Mouse (Mus musculus) CH12.LX (cell line): ENCODE measurements around the gene Vps72. TPM values are rescaled to one million over a fixed set of nuclear protein-coding genes. Genes with fewer than 3 reads are reported as not detected.
A peak's percentile ranks its signal among the peaks of the same experiment; 100 is the strongest.

Source experiments
- DNase-seq: peaks from one replicate; pipeline ENCODE4 v3.0.0-alpha.2; 2013; ENCODE audit errors: extremely low read depth
- H3K27ac ChIP-seq: 2 replicates; pipeline ENCODE4 v1.5.1; 2012; ENCODE audit warnings: low read depth, mild to moderate bottlenecking, control low read depth, moderate library complexity; ENCODE audit not compliant: insufficient read depth
- H3K27me3 ChIP-seq: replicated peaks from 2 replicates; pipeline ENCODE3; 2012; ENCODE audit warnings: inconsistent platforms
- H3K36me3 ChIP-seq, 2 experiments: replicated peaks in 1 of 2; 2 replicates each; pipeline versions ENCODE3 to v1.6.1; 2012; ENCODE audit warnings: inconsistent platforms in 1 of 2, low read length in 1 of 2, mild to moderate bottlenecking in 1 of 2, mixed read lengths in 1 of 2, moderate library complexity in 1 of 2; ENCODE audit not compliant: control insufficient read depth in 1 of 2, insufficient read depth in 1 of 2
- H3K4me1 ChIP-seq, 2 experiments: 2 replicates each; pipeline ENCODE4 v1.6.1; 2012; ENCODE audit warnings: inconsistent platforms in 1 of 2, moderate library complexity in 1 of 2; ENCODE audit not compliant: insufficient read depth in 2 of 2, control insufficient read depth in 1 of 2
- H3K4me2 ChIP-seq: 2 replicates; pipeline ENCODE4 v1.6.1; 2012; ENCODE audit warnings: low read depth, mild to moderate bottlenecking, control low read depth; ENCODE audit not compliant: poor library complexity, insufficient read depth, severe bottlenecking
- H3K4me3 ChIP-seq, 3 experiments: fragments of 150-350 bp in 1 of 3; sonication (generic) in 1 of 3; replicated peaks in 1 of 3; 2 replicates each; pipeline versions ENCODE3 to v1.5.1; 2011 to 2012; ENCODE audit warnings: low read depth in 2 of 3, low read length in 2 of 3, mild to moderate bottlenecking in 2 of 3, moderate library complexity in 2 of 3, control low read depth in 1 of 3, improper control_type of control experiment in 1 of 3, inconsistent platforms in 1 of 3, mixed read lengths in 1 of 3; ENCODE audit not compliant: poor library complexity in 1 of 3
- H3K79me2 ChIP-seq: replicated peaks from 2 replicates; pipeline ENCODE4 v1.6.1; 2012; ENCODE audit warnings: mild to moderate bottlenecking, moderate library complexity; ENCODE audit not compliant: control insufficient read depth, poor library complexity, insufficient read depth, severe bottlenecking; ENCODE audit errors: extremely low read depth
- H3K9ac ChIP-seq: 2 replicates; pipeline ENCODE4 v1.6.1; 2012; ENCODE audit warnings: low read depth, mild to moderate bottlenecking, control low read depth, moderate library complexity; ENCODE audit not compliant: insufficient read depth
- H3K9me3 ChIP-seq: replicated peaks from 2 replicates; pipeline ENCODE3; 2012; ENCODE audit warnings: low read length, inconsistent platforms, mixed read lengths
- BHLHE40 ChIP-seq: IDR thresholded peaks from 2 replicates; pipeline ENCODE4 v1.6.1; 2011; ENCODE audit warnings: mild to moderate bottlenecking, low read depth, low read length, improper control_type of control experiment
- EP300 ChIP-seq: IDR thresholded peaks from 2 replicates; pipeline ENCODE4 v1.6.1; 2011; ENCODE audit warnings: low read length, improper control_type of control experiment
- ETS1 ChIP-seq: conservative IDR thresholded peaks from 2 replicates; pipeline ENCODE4 v1.6.1; 2012; ENCODE audit warnings: low read depth, mild to moderate bottlenecking, inconsistent platforms, low read length, improper control_type of control experiment, moderate library complexity
- HCFC1 ChIP-seq: IDR thresholded peaks from 2 replicates; pipeline ENCODE4 v1.6.1; 2012; ENCODE audit warnings: low read depth, mild to moderate bottlenecking, inconsistent platforms, low read length, improper control_type of control experiment
- IRF4 ChIP-seq: IDR thresholded peaks from 2 replicates; pipeline ENCODE4 v1.6.1; 2014; ENCODE audit warnings: low read depth, mild to moderate bottlenecking, inconsistent platforms, low read length, improper control_type of control experiment
- JUN ChIP-seq: IDR thresholded peaks from 2 replicates; pipeline ENCODE4 v1.6.1; 2011; ENCODE audit warnings: low read depth, mild to moderate bottlenecking, low read length, improper control_type of control experiment, moderate library complexity; ENCODE audit not compliant: insufficient read depth
- KAT2A ChIP-seq: IDR thresholded peaks from 2 replicates; pipeline ENCODE4 v1.6.1; 2012; ENCODE audit warnings: low read length, improper control_type of control experiment, inconsistent platforms; ENCODE audit not compliant: insufficient replicate concordance
- MAX ChIP-seq: IDR thresholded peaks from 2 replicates; pipeline ENCODE4 v1.6.1; 2011; ENCODE audit warnings: low read length, improper control_type of control experiment
- MEF2A ChIP-seq: IDR thresholded peaks from 2 replicates; pipeline ENCODE4 v1.6.1; 2014; ENCODE audit warnings: low read depth, mild to moderate bottlenecking, inconsistent platforms, low read length, improper control_type of control experiment, borderline replicate concordance
- MXI1 ChIP-seq: IDR thresholded peaks from 2 replicates; pipeline ENCODE4 v1.6.1; 2011; ENCODE audit warnings: mild to moderate bottlenecking, low read depth, low read length, improper control_type of control experiment
- MYC ChIP-seq: IDR thresholded peaks from 2 replicates; pipeline ENCODE4 v1.6.1; 2011; ENCODE audit warnings: low read depth, mild to moderate bottlenecking, improper control_type of control experiment, low read length
- NELFE ChIP-seq: IDR thresholded peaks from 2 replicates; pipeline ENCODE4 v1.6.1; 2011; ENCODE audit warnings: low read depth, low read length, improper control_type of control experiment
- PAX5 ChIP-seq: IDR thresholded peaks from 2 replicates; pipeline ENCODE4 v1.6.1; 2012; ENCODE audit warnings: low read length, inconsistent platforms, mixed read lengths
- POLR2A ChIP-seq: IDR thresholded peaks from 2 replicates; pipeline ENCODE4 v1.6.1; 2011; ENCODE audit warnings: low read depth, mild to moderate bottlenecking, improper control_type of control experiment, low read length
- POLR2AphosphoS2 ChIP-seq: IDR thresholded peaks from 2 replicates; pipeline ENCODE4 v1.6.1; 2011; ENCODE audit warnings: low read depth, low read length, improper control_type of control experiment
- RAD21 ChIP-seq: IDR thresholded peaks from 2 replicates; pipeline ENCODE4 v1.6.1; 2011; ENCODE audit warnings: low read depth, mild to moderate bottlenecking, low read length, improper control_type of control experiment, moderate library complexity
- SIN3A ChIP-seq: IDR thresholded peaks from 2 replicates; pipeline ENCODE4 v1.6.1; 2012; ENCODE audit warnings: low read length, improper control_type of control experiment, inconsistent platforms
- TBP ChIP-seq: conservative IDR thresholded peaks from 2 replicates; pipeline ENCODE4 v1.6.1; 2011; ENCODE audit warnings: low read depth, low read length, improper control_type of control experiment
- UBTF ChIP-seq: IDR thresholded peaks from 2 replicates; pipeline ENCODE4 v1.6.1; 2012; ENCODE audit warnings: low read depth, mild to moderate bottlenecking, inconsistent platforms, low read length, improper control_type of control experiment, moderate library complexity
- USF1 ChIP-seq: IDR thresholded peaks from 2 replicates; pipeline ENCODE4 v1.6.1; 2014; ENCODE audit warnings: low read depth, mild to moderate bottlenecking, inconsistent platforms, low read length, improper control_type of control experiment
- ZNF384 ChIP-seq: IDR thresholded peaks from 2 replicates; pipeline ENCODE4 v1.6.1; 2012; ENCODE audit warnings: low read depth, low read length, improper control_type of control experiment, inconsistent platforms
- dilution Hi-C: fragments of 300-500 bp; cut with MboI; formaldehyde crosslinking; loops from 2 replicates; pipeline ENCODE4 v1.14.3; 2020; ENCODE audit warnings: low sequenced_read_pairs; ENCODE audit not compliant: extremely low pct_unique_long_range_greater_than_20kb, extremely low pct_ligation_motif_present
- in situ Hi-C: fragments of 300-500 bp; cut with MboI; formaldehyde crosslinking; loops from 3 replicates; pipeline ENCODE4 v1.14.3; 2019; ENCODE audit warnings: low sequenced_read_pairs, low pct_ligation_motif_present, low pct_unique_long_range_greater_than_20kb, mixed read lengths
- polyA plus RNA-seq: library from polyadenylated mRNA; unstranded; fragments of >175 nt; gene quantifications from 2 replicates; pipeline ENCODE4 v1.2.1, GENCODE M21; 2012; ENCODE audit warnings: low read depth; ENCODE audit not compliant: insufficient read length
- total RNA-seq, 2 experiments: library from RNA; depleted of rRNA; stranded (reverse); fragments of 300-350 nt in 1 of 2; fragments of >200 nt in 1 of 2; gene quantifications; 2 replicates each; pipeline ENCODE4 v1.2.3; 2012 to 2014

The Vps72 gene
- total and polyA plus RNA-seq, 3 experiments: 33.5 to 54.4 (median 34.1) TPM

GRCm38 (mm10) chr3:95100854-95101253, 10.0 kb upstream of the Vps72 start:
- TF ChIP-seq TBP (no peak), RAD21 (no peak), ETS1 (no peak), ZNF384 (no peak), KAT2A (no peak), SIN3A (no peak), MYC (no peak), MXI1 (no peak), POLR2A (no peak), USF1 (no peak), MAX (no peak), MEF2A (no peak), NELFE (no peak), JUN (no peak), EP300 (no peak), BHLHE40 (no peak), HCFC1 (no peak), PAX5 (no peak), POLR2AphosphoS2 (no peak)
- in situ Hi-C loops (no loop called here), dilution Hi-C loops (no loop called here)
- Histone ChIP-seq H3K4me3 (no peak overlapping the region), H3K4me1 (peaks cover 3 to 23% of the 10 kb centered on the region in 2 experiments; a peak in 3 of 4 replicates), H3K9me3 (no peaks in the 10 kb centered on the region), H3K9ac (no peak overlapping the region), H3K4me2 (no peak overlapping the region), H3K79me2 (peaks cover 66% of the 10 kb centered on the region), H3K27me3 (no peaks in the 10 kb centered on the region), H3K36me3 (peaks cover 4 to 63% of the 10 kb centered on the region in 2 experiments), H3K27ac (no peak overlapping the region)
- DNase-seq: no peak

- TF ChIP-seq MYC: no peak
- TF ChIP-seq KAT2A: no peak
- no peak for TF ChIP-seq IRF4
- TF ChIP-seq SIN3A: no peak
- TF ChIP-seq USF1: no peak
- TF ChIP-seq UBTF: no peak
- no peak for TF ChIP-seq HCFC1
- no peak for TF ChIP-seq JUN
- H3K9me3 ChIP-seq: no peaks in the 10 kb centered on the region
- H3K27me3 ChIP-seq: no peaks in the 10 kb centered on the region
- DNase-seq: no peak
- in situ Hi-C loops (no loop called here), dilution Hi-C loops (no loop called here)
- peaks cover 0 to 27% of the 10 kb centered on the region in 2 experiments for H3K36me3 ChIP-seq
- H3K9ac ChIP-seq: peak overlapping the region; percentile 85
- H3K27ac ChIP-seq: no peak overlapping the region
- H3K4me2 ChIP-seq: peak overlapping the region; percentile 100
- H3K4me1 ChIP-seq: peaks cover 3 to 21% of the 10 kb centered on the region in 2 experiments; a peak in 3 of 4 replicates
- H3K79me2 ChIP-seq: peaks cover 54% of the 10 kb centered on the region
- H3K4me3 ChIP-seq: peak overlapping the region; percentile 55 to 97 (median 64)
Observed at GRCm38 (mm10) chr3:95105121-95105520, 5.7 kb upstream of the Vps72 start.
